Mouse (Mus musculus) heart, adult 2 months (tissue): ENCODE results near the gene Stra8.

Experiments
- CTCF ChIP-seq: fragments of 200-600 bp; IDR thresholded peaks from 2 replicates; pipeline ENCODE4 v1.8.1; 2022; ENCODE audit warnings: antibody characterized with exemption, mild to moderate bottlenecking, moderate library complexity
- EP300 ChIP-seq: fragments of 200-500 bp; IDR thresholded peaks from 2 replicates; pipeline ENCODE4 v1.6.1; 2011; ENCODE audit warnings: low read depth, low read length, control low read depth; ENCODE audit not compliant: insufficient read depth
- POLR2A ChIP-seq: fragments of 200-500 bp; IDR thresholded peaks from 2 replicates; pipeline ENCODE4 v1.6.1; 2011; ENCODE audit warnings: mild to moderate bottlenecking, low read depth, low read length, control low read depth; ENCODE audit not compliant: insufficient read depth

- TF ChIP-seq CTCF (0 out of 2 replicates have a peak, but pooled peaks have one; percentile 15), EP300 (no peak), POLR2A (no peak)
Observed at GRCm38 (mm10) chr6:34906125-34906524, 13.8 kb upstream of the Stra8 start.
